Mouse (Mus musculus): ENCODE data around the gene Lyz1.

The Lyz1 gene

DNA sequence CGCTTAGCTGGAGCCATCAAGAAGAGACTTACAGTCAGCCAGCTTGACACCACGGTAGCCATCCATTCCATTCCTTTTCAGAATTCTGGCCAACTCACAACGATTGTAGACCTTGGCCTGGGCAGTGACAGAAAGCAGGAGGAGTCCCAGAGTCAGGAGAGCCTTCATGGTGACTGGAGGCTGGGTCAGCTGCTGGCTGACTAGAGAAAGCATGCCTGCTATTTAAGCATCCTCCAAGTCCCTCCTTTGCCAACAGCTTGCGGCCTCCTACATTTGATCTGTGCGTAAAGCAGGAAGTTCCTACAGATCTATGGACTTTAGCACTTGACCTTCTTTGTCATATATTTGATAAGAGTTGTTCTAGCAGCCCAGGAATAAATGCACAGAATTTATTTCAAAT is at the start of gene Lyz1:
Gene Lyz1, minus strand, starts transcription at position 198 of the 400 bp plus-strand sequence.
- DNase-seq (ENCODE audit: low spot score), result no peak

- DNase-seq (ENCODE audit: low spot score), result no peak
These were observed 49.7 kb upstream of the Lyz1 start for GRCm38 (mm10) chr10:117342406-117342805.

- DNase-seq (ENCODE audit: low spot score), result no peak
These were observed 48.4 kb upstream of the Lyz1 start for GRCm38 (mm10) chr10:117341029-117341428.

DNA sequence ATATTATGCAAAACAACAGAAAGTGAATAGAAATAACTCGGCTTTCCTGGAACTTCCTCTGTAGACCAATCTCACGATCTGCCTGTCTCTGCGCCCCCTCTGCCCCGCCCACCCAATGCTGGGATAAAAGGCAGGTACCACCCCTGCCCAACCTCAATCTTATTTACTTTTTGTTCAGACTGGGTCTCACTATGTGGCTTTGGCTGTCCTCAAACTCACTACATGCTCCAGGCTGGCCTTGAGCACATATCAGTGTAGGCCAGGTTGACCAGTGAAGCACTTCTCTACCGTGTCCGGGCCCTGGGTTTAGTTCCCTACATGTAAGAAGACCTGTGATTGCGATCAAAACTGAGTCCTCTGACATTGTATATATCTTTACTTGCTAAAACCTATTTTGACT is 46.6 kb upstream of the Lyz1 start:
- DNase-seq (ENCODE audit: low spot score), result no peak

DNA sequence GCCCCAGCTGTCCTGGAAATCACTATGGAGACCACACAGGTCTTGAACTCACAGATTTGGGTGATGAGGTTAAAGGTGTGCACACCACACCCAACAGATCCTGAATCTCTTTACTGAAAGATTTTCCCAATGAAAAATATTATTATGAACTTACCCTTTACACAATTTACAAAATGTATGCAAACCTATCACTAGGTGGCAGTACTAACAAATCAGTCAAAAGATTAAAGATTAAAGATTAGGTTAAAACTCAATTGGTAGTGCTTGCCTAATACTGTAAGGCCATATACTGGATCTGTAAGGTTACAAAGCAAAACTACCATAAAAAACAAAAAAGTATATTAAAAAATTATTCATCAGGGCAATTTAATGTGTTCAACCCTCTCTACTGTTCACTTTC is 45.3 kb upstream of the Lyz1 start:
- no peak for DNase-seq (ENCODE audit: low spot score)

- no peak for DNase-seq (ENCODE audit: low spot score)
These were observed 43.0 kb upstream of the Lyz1 start for GRCm38 (mm10) chr10:117335649-117336048.

DNA sequence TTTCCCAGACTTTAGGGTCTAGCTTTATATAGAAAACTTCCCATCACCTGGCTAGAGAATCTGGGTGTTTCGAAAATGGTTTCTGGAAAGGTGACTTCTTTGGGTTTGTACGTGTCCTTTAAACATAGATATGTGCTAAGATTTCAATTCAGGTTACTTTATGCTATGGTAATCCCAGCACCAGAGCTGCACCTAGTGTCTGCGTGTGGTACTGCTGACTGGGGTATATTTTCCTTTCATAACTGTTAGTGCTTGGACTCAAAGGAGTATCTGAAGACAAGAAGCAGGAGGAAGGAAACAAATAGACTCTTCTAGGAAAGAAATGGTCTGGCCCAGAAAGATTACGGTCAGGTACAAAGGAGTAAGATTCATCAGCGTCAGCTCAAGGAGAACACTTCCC is 37.9 kb upstream of the Lyz1 start:
- DNase-seq (ENCODE audit: low spot score), result no peak

GRCm38 (mm10) chr10:117323782-117324181 is 31.1 kb upstream of the Lyz1 start:
- DNase-seq (ENCODE audit: low spot score), result no peak

GRCm38 (mm10) chr10:117322630-117323029 is 30.0 kb upstream of the Lyz1 start:
- DNase-seq (ENCODE audit: low spot score), result no peak

DNA sequence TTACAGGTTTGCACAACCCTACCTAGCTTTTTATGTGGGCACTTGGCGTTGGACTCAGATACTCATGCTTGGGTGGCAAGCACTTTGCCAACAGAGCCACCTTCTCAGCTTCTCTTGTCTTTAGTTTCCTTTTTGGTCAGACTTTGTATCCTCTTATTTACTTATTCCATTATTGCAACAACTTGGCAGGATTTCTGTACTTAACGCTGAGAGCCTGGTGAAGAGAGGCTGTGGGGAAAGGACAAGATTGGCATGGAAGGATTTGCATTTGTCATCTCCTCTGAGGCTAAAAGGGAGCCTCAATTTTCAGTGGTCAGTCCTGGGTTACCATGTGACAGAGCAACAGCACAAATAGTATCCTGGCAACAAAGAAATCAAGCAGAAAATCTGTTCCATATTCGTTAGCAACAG is 27.9 kb upstream of the Lyz1 start:
- peak; percentile 50 for DNase-seq (ENCODE audit: low spot score)

DNA sequence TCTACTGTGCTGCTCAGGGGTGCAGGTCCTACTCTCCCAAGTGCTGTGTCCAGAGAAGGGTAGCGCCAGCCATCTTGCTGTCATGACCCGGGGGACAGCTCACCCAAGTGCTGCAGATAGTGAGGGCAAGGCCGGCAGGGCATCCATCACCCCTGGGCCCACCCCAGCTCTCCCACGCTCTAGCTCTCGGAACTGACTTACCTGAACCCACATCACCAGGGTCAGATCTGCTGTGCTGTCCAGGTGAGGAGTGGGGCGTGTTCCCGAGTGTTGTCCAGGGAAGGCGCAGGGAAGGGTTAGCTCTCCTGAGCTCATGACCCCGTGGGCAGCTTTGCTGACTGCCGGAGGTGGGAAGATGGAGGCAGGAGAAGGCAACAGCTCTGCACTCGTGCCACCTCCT is 23.7 kb upstream of the Lyz1 start:
- no peak for DNase-seq (ENCODE audit: low spot score)

- DNase-seq (ENCODE audit: low spot score), result no peak
These were observed 20.5 kb upstream of the Lyz1 start for GRCm38 (mm10) chr10:117313133-117313532.

DNA sequence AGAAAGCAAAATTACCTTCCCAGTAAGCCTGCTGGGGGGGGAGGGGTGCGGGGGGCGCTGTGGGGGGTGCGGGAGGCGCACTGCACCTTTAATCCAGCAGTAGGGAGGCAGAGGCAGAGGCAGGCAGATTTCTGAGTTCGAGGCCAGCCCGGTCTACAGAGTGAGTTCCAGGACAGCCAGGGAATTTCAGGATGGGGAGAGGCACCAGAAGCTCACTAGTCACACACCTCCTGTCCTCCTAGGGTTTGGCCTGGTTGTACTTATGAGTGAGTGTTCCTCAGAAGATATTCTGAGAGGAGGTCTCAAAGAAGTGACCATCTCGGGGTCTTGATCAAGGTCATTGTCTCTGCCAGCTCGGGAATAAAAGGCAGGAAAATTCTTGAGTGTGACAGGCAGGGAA is 19.5 kb upstream of the Lyz1 start:
- no peak for DNase-seq (ENCODE audit: low spot score)

DNA sequence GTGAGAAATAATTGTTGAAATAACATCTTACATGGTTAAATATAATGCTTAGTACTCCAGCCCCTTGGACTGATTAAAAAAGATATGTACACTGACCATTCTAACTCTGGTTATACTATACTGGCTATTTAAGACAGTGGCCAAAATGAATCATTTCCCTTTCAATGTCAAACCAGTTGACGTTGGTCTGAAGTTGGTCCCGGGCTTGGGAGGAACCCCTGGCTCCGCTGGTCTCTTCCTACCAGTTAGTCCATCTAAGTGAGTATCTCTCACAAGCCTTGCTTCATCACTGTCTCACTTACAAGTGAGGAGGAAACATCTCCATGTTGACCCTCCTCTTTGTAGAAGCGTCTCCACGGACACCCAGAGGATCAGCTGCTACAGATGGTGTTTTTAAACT is 11.7 kb upstream of the Lyz1 start:
- no peak for DNase-seq (ENCODE audit: low spot score)

DNA sequence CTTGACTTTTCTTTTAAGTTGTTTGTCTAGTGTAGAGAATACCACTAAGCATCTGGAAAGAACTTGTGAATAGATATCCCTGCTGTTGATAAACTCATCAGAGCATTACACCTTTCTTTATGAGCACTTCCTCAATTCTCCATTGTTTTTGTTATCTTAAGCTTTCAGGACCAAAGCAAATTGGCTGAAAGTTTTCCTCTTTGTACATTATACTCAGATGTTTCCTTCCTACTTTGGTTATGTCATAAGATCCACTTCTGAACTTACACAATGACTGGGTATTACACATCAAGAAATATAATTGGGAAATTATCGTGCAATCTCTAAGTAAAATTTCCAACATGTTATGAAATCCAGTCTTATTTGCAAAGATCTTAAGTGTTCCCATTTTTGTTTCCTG is 9.0 kb upstream of the Lyz1 start:
- peak; percentile 17 for DNase-seq (ENCODE audit: low spot score)

GRCm38 (mm10) chr10:117299901-117300520 is 7.3 kb upstream of the Lyz1 start:
- DNase-seq (ENCODE audit: low spot score), result no peak

GRCm38 (mm10) chr10:117299106-117299505 is 6.4 kb upstream of the Lyz1 start:
- no peak for DNase-seq (ENCODE audit: low spot score)

GRCm38 (mm10) chr10:117298336-117298735 is 5.7 kb upstream of the Lyz1 start:
- no peak for DNase-seq (ENCODE audit: low spot score)

DNA sequence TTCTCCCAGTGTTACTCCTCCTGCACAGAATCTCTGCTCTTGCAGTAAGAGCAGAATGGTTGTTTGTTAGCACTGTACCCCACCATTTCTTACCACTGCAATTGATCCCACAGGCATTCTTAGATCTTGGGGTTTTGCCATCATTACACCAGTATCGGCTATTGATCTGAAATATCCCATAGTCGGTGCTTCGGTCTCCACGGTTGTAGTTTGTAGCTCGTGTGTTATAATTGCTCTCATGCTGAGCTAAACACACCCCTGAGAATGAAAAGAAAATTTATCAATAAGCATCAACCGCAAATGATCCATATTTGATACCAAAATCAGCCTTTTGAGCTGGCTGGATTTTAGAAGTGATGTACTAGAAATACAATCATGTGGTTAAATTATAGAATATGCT is 1.7 kb downstream of the Lyz1 start:
- peak; percentile 92 for DNase-seq (ENCODE audit: low spot score)

GRCm38 (mm10) chr10:117290046-117290870 is 2.4 kb downstream of the Lyz1 start:
- peak; percentile 95 for DNase-seq (ENCODE audit: low spot score)

- peak; percentile 94 for DNase-seq (ENCODE audit: low spot score)
These were observed 3.6 kb downstream of the Lyz1 start for GRCm38 (mm10) chr10:117289034-117289505.

GRCm38 (mm10) chr10:117288197-117289033 is 4.3 kb downstream of the Lyz1 start:
- peak; percentile 98 for DNase-seq (ENCODE audit: low spot score)

Measured in adipocyte (in vitro differentiated cells).